Mouse (Mus musculus): ENCODE measurements at regions not wholly inside any gene's neighbourhood (a gene's known extent, or its start where the extent isn't known, plus 50 kb on each side); places are given as distances from the start of the nearest gene placed in this dataset.

DNA sequence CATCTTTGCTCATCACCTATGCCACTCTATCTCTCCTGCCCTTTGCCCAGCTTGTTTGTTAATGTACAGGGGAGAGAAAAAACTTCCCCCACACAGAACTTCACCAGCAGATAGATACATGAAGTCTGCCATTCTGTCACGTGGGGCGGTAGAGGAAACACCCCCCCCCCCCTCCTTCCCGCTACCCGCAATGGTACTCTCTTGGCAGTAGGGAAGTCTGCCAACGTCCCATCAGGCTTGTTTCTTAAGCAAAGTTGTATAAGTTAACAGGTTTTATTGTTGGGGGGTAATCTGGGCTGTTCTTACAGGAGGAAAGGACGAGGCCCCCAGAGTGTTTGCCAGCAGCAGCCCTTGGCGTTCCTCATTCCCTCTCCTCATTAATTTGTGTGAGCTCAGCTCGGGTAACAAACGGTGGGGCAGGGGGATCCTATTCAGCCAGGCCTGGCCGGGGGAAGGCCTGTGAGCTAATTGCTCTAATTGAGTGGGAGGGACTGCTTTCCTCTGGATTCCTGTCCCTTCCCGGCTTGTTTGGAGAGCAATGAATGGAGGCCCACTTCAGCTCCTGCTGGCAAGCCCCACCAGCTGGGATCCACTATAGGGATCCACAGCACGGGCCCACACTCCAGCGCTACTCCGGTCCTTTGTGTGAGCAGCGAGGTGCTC lies 292.5 kb downstream of the Bcl11a start:
- peak overlapping the region; percentile 43 for H3K4me2 ChIP-seq
- no peaks in the 10 kb centered on the region for H3K36me3 ChIP-seq (ENCODE audit: poor library complexity, severe bottlenecking)
- H3K4me3 ChIP-seq, result no peak overlapping the region
- H3K9me3 ChIP-seq (replicated peaks), result no peaks in the 10 kb centered on the region
- H3K27me3 ChIP-seq, result 0 out of 2 replicates have a peak, but pooled peaks cover 6% of the 10 kb centered on the region
- ATAC-seq, result peak; percentile 93
- 0 out of 2 replicates have a peak overlapping the region, but pooled peaks have one; percentile 8 for H3K9ac ChIP-seq
- 2% methylated on average over 15 of the region's 15 CpGs for WGBS
- H3K4me1 ChIP-seq, result peaks cover 50% of the 10 kb centered on the region
- H3K27ac ChIP-seq, result peak overlapping the region; percentile 95

- Histone ChIP-seq H3K9ac (0 out of 2 replicates have a peak overlapping the region, but pooled peaks have one; percentile 8), H3K27me3 (0 out of 2 replicates have a peak, but pooled peaks cover 6% of the 10 kb centered on the region), H3K36me3 (ENCODE audit: poor library complexity, severe bottlenecking) (no peaks in the 10 kb centered on the region), H3K4me1 (peaks cover 50% of the 10 kb centered on the region), H3K4me3 (no peak overlapping the region), H3K4me2 (peak overlapping the region; percentile 43), H3K27ac (peak overlapping the region; percentile 95), H3K9me3 (replicated peaks) (no peaks in the 10 kb centered on the region)
- peak; percentile 67 for ATAC-seq
- WGBS, result 15% methylated on average over 10 of the region's 10 CpGs
Observed at GRCm38 (mm10) chr11:24370861-24371686, 293.2 kb downstream of the Bcl11a start.

GRCm38 (mm10) chr11:24371687-24371950 lies 293.8 kb downstream of the Bcl11a start:
- peak; percentile 71 for ATAC-seq
- H3K4me1 ChIP-seq, result peaks cover 50% of the 10 kb centered on the region
- no peak overlapping the region for H3K4me3 ChIP-seq
- 21% methylated on average over 5 of the region's 5 CpGs for WGBS
- H3K27ac ChIP-seq, result peak overlapping the region; percentile 89
- H3K36me3 ChIP-seq (ENCODE audit: poor library complexity, severe bottlenecking), result no peaks in the 10 kb centered on the region
- H3K27me3 ChIP-seq, result 0 out of 2 replicates have a peak, but pooled peaks cover under 1% of the 10 kb centered on the region
- H3K9ac ChIP-seq, result no peak overlapping the region
- no peaks in the 10 kb centered on the region for H3K9me3 ChIP-seq (replicated peaks)
- peak overlapping the region; percentile 43 for H3K4me2 ChIP-seq

DNA sequence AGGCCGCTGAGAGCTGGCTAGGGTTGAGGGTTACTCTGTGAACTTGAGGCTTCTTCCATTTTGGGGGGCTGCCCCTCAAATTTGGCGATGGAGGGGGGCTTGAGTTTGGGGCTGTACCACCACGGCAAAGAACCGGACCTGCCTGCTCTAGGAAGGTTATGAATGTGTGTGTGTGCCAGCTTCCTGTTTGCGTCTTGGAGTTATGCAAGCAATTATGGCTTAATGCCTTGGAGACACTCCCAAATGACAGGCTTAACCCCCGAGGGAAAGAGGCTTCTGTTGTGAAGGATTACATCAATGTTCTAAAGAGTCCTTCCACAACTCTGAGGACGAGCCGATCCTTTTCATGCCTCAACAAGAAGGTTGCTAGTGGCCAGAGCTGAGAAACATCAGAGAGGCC lies 294.1 kb downstream of the Bcl11a start:
- WGBS, result 26% methylated on average over 8 of the region's 8 CpGs

DNA sequence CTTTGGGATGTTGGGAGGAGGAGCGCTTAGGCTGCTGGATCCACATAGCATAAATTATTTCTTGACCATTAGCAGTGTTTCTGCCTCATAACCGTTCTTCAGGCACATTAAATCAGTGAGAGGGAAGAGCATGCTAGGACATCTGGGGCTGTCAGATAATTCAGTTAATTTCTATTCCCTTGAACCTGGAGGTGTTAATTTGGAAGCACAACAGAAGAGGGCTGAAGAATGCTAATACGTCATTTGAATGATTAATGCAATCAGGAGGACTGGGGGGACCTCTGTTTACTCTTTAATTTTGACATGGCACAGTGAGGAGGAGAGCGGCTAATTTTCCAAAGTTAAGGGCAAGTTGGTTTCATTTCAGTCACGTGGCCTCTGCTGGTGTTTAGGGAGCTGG lies 294.8 kb downstream of the Bcl11a start:
- Histone ChIP-seq H3K4me1 (peaks cover 50% of the 10 kb centered on the region), H3K4me2 (peak overlapping the region; percentile 43), H3K36me3 (ENCODE audit: poor library complexity, severe bottlenecking) (no peaks in the 10 kb centered on the region), H3K4me3 (no peak overlapping the region), H3K27me3 (no peaks in the 10 kb centered on the region), H3K9ac (peak overlapping the region; percentile 21; the same call in 1 of the 2 replicates), H3K9me3 (replicated peaks) (no peaks in the 10 kb centered on the region), H3K27ac (peak overlapping the region; percentile 89)
- WGBS, result 29% methylated on average over 5 of the region's 5 CpGs
- no peak for ATAC-seq

More for the DNA sequence above, 294.1 kb downstream of the Bcl11a start:
- Histone ChIP-seq H3K4me2 (peak overlapping the region; percentile 43), H3K9me3 (replicated peaks) (no peaks in the 10 kb centered on the region), H3K4me1 (peaks cover 50% of the 10 kb centered on the region), H3K4me3 (no peak overlapping the region), H3K27me3 (no peaks in the 10 kb centered on the region), H3K36me3 (ENCODE audit: poor library complexity, severe bottlenecking) (no peaks in the 10 kb centered on the region), H3K27ac (peak overlapping the region; percentile 89), H3K9ac (0 out of 2 replicates have a peak overlapping the region, but pooled peaks have one; percentile 21)
- no peak for ATAC-seq

DNA sequence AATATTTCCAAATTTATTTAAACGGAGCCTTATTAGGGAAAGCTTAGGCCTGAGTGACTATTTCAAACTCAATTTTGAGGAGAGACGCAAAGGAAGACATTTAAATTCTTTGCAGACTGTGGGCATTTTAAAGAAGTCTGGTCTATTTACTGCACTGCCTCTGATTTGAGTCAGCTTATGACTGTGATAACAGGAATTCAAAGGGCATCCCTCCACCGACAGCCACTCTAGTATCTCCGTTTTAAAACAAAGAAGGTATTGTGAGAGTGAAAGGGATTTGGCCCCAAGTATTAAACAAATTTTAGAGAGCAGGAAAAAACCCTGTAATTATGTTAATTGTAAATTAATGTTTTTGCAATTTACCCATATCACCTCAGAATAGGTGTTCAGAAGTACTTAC lies 295.4 kb downstream of the Bcl11a start:
- ATAC-seq, result no peak
- WGBS, result 32% methylated on average over 4 of the region's 4 CpGs

GRCm38 (mm10) chr11:24377530-24377929 lies 299.7 kb downstream of the Bcl11a start:
- no peak for ATAC-seq
- no peak overlapping the region for H3K27ac ChIP-seq
- no peaks in the 10 kb centered on the region for H3K27me3 ChIP-seq
- H3K9me3 ChIP-seq (replicated peaks), result no peaks in the 10 kb centered on the region
- 71% methylated on average over 2 of the region's 2 CpGs for WGBS
- H3K4me2 ChIP-seq, result no peak overlapping the region
- H3K4me3 ChIP-seq, result no peak overlapping the region
- H3K4me1 ChIP-seq, result peaks cover 13% of the 10 kb centered on the region
- H3K36me3 ChIP-seq (ENCODE audit: poor library complexity, severe bottlenecking), result no peaks in the 10 kb centered on the region
- no peak overlapping the region for H3K9ac ChIP-seq

More for the DNA sequence above, 295.4 kb downstream of the Bcl11a start:
- H3K27me3 ChIP-seq, result no peaks in the 10 kb centered on the region
- H3K4me2 ChIP-seq, result no peak overlapping the region
- H3K36me3 ChIP-seq (ENCODE audit: poor library complexity, severe bottlenecking), result no peaks in the 10 kb centered on the region
- no peak overlapping the region for H3K9ac ChIP-seq
- peaks cover 50% of the 10 kb centered on the region for H3K4me1 ChIP-seq
- no peak overlapping the region for H3K4me3 ChIP-seq
- H3K9me3 ChIP-seq (replicated peaks), result no peaks in the 10 kb centered on the region
- peak overlapping the region; percentile 89 for H3K27ac ChIP-seq

DNA sequence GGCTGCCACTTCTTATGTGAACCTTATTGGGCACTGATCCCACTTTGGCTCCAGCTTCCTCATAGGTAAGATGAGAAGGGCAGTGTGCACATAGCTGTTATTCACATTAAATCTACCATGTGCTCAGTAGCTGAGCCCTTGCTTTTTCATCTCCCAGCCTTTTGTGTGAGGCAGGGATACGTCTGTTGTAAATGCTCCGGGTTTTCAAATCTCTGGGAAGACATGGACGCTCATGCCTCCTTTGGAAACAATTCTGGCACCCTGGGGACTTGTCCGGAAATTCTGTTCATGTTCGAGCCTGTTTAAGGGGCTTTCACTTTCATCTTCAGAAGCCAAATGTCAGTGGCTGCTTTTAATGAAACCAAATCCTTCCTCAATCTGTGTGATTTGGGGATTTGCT lies 312.7 kb downstream of the Bcl11a start:
- Histone ChIP-seq H3K4me3 (no peak overlapping the region), H3K27me3 (no peaks in the 10 kb centered on the region), H3K4me2 (no peak overlapping the region), H3K36me3 (ENCODE audit: poor library complexity, severe bottlenecking) (no peaks in the 10 kb centered on the region), H3K9me3 (replicated peaks) (no peaks in the 10 kb centered on the region), H3K27ac (no peak overlapping the region), H3K9ac (no peak overlapping the region), H3K4me1 (no peaks in the 10 kb centered on the region)
- 23% methylated on average over 5 of the region's 5 CpGs for WGBS
- no peak for ATAC-seq

DNA sequence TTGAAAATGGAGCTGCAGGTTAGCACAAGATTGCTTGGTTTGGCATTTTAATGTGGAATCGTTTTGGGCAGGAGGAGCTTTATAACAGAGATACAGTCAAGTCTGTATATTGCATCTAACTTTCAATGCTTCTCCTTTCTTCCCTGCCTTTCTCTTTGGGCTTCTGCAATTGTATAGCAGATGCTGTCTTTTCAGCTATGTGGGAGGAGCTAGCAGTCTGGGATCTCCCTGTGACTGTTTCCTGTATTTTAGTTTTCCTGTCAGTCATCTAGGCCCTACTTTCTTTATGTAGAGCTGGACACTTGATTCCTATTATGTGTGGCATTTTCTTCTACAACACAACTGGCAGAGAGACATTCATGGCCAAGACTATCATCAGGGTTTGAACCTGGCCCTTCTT lies 313.5 kb downstream of the Bcl11a start:
- WGBS, result 68% methylated on average over 1 of the region's 1 CpGs
- Histone ChIP-seq H3K9ac (no peak overlapping the region), H3K27me3 (no peaks in the 10 kb centered on the region), H3K9me3 (replicated peaks) (no peaks in the 10 kb centered on the region), H3K4me2 (no peak overlapping the region), H3K27ac (no peak overlapping the region), H3K4me3 (no peak overlapping the region), H3K36me3 (ENCODE audit: poor library complexity, severe bottlenecking) (no peaks in the 10 kb centered on the region), H3K4me1 (no peaks in the 10 kb centered on the region)
- no peak for ATAC-seq

DNA sequence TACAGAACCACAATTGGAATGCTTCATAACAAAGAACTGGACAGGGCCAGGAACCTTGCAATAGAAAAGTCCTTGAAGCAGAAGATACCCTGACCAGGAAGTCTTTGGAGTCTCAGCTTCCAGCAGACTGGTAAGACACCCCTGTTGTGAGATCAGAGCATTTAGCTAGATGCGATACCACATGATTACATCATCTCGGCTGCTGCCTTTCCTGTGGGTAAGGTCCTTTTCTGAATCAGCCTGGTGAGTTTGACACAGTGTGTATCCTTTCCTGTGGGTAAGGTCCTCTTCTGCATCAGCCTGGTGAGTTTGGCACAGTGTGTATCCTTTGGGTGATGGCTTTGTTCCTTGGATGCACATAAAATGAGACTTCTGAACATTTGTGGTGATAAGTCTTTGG lies 317.6 kb downstream of the Bcl11a start:
- no peaks in the 10 kb centered on the region for H3K4me1 ChIP-seq
- no peak overlapping the region for H3K4me3 ChIP-seq
- no peak overlapping the region for H3K4me2 ChIP-seq
- no peak for ATAC-seq
- no peak overlapping the region for H3K27ac ChIP-seq
- no peaks in the 10 kb centered on the region for H3K27me3 ChIP-seq
- no peak overlapping the region for H3K9ac ChIP-seq
- no peaks in the 10 kb centered on the region for H3K9me3 ChIP-seq (replicated peaks)
- WGBS, result 86% methylated on average over 2 of the region's 2 CpGs
- H3K36me3 ChIP-seq (ENCODE audit: poor library complexity, severe bottlenecking), result no peaks in the 10 kb centered on the region

- Histone ChIP-seq H3K9me3 (replicated peaks) (no peaks in the 10 kb centered on the region), H3K9ac (no peak overlapping the region), H3K36me3 (ENCODE audit: poor library complexity, severe bottlenecking) (no peaks in the 10 kb centered on the region), H3K4me2 (no peak overlapping the region), H3K4me3 (no peak overlapping the region), H3K27ac (no peak overlapping the region), H3K27me3 (no peaks in the 10 kb centered on the region), H3K4me1 (no peaks in the 10 kb centered on the region)
- no peak for ATAC-seq
- WGBS, result 92% methylated on average over 5 of the region's 5 CpGs
Observed at GRCm38 (mm10) chr11:24396911-24397310, 319.1 kb downstream of the Bcl11a start.

DNA sequence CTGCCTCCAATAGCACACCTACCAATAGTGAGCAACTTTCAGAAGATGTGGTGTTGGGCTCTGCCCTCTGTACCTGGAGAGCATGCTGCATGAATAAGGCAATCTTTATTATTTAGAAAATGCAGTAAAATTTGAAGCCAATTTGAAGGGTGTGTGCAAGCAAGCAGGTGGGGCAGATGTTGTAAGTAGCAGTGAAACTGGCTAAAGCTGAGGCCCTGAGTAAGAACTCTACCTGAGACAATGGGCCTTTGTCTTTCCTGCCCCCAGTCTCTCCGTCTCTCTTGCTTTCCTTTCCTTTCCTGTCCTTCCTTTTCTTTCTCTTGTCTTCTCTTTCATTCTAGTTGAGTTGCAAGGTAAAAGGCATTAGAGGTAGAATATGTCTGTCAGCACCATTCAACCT lies 319.9 kb downstream of the Bcl11a start:
- Histone ChIP-seq H3K9me3 (replicated peaks) (no peaks in the 10 kb centered on the region), H3K4me1 (no peaks in the 10 kb centered on the region), H3K4me2 (no peak overlapping the region), H3K27ac (no peak overlapping the region), H3K4me3 (no peak overlapping the region), H3K9ac (no peak overlapping the region), H3K36me3 (ENCODE audit: poor library complexity, severe bottlenecking) (no peaks in the 10 kb centered on the region), H3K27me3 (no peaks in the 10 kb centered on the region)
- WGBS, result 36% methylated on average over 1 of the region's 1 CpGs
- ATAC-seq, result no peak
